Mouse (Mus musculus): ENCODE results near the gene Ppm1k. TPM values are rescaled to one million over a fixed set of nuclear protein-coding genes. Genes with fewer than 3 reads are reported as not detected.
"Not testable (repeated sequence)": the region's sequence is repeated elsewhere in the genome, so short reads cannot be mapped to it uniquely, and the experiment has no call there.

Ppm1k gene
- polyA plus RNA-seq, 1 experiment from 2014 or later: 6.5 TPM

DNA sequence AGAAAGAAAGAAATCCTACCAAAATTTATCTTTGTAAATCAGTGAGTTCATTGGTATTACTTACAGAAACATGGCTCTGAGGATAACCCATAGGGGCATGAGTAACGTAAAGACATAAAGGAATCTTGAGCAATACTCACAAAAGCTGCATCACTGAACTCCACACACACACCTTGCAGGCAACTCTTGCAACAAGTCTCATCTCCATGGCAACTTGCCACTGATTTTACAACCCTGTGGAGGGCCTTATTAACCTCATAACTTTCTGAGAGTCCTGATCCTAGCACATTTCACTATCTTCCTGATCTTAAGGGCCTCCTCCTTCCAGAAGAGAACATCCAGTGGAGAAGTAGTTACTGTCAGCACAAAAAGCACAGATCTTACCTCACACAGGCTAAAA, 28.2 kb upstream of the Ppm1k start:
- no peak for ATAC-seq (ENCODE audit: insufficient number of reproducible peaks, insufficient read depth, low FRiP score, low read depth)
- no peaks in the 10 kb centered on the region for H3K9me3 ChIP-seq (ENCODE audit: control insufficient read depth, low read depth, low read length)
- no peaks in the 10 kb centered on the region for H3K27me3 ChIP-seq (ENCODE audit: control insufficient read depth, insufficient read depth, low read length)
- H3K36me3 ChIP-seq (ENCODE audit: control insufficient read depth, insufficient read depth, low read length): no peaks in the 10 kb centered on the region
- H3K4me2 ChIP-seq (replicated peaks; ENCODE audit: low read depth, low read length): no peak overlapping the region
- no peaks in the 10 kb centered on the region for H3K4me1 ChIP-seq (ENCODE audit: control insufficient read depth, insufficient read depth, low read length)
- no peak overlapping the region for H3K4me3 ChIP-seq (ENCODE audit: low read depth, low read length)
- H3K9ac ChIP-seq (replicated peaks; ENCODE audit: low read depth, low read length): no peak overlapping the region
- H3K27ac ChIP-seq (ENCODE audit: low read length): no peak overlapping the region
- 91% methylated on average over 1 of the region's 1 CpGs for WGBS

DNA sequence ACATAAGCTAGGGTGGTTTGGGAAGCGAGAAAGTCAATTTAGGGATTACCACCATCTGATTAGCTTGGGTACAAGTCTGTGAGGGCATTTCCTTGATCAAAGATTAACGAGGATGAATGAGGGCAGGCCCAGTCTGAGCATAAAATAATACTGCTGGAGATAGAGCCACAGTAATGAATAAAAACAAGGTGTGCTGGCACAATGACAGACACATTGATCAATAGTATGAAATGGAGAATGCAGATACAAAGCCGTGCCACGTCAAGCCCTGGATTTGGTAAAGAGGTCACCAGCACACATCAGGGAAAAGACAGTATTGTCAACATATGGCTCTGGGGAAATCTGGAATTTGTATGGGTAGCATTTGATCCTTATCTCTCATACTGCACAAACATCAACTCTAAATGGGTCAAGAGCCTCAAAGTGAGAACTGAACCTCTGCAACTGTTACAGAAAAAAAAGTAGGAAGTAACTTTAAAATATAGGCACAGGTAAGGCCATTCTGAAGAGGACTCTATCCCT, 22.6 kb upstream of the Ppm1k start:
- Histone ChIP-seq H3K36me3 (ENCODE audit: control insufficient read depth, insufficient read depth, low read length) (no peaks in the 10 kb centered on the region), H3K27me3 (ENCODE audit: control insufficient read depth, insufficient read depth, low read length) (no peaks in the 10 kb centered on the region), H3K4me2 (replicated peaks; ENCODE audit: low read depth, low read length) (no peak overlapping the region), H3K4me1 (ENCODE audit: control insufficient read depth, insufficient read depth, low read length) (no peaks in the 10 kb centered on the region), H3K9me3 (ENCODE audit: control insufficient read depth, low read depth, low read length) (no peaks in the 10 kb centered on the region), H3K27ac (ENCODE audit: low read length) (no peak overlapping the region), H3K4me3 (ENCODE audit: low read depth, low read length) (no peak overlapping the region), H3K9ac (replicated peaks; ENCODE audit: low read depth, low read length) (no peak overlapping the region)
- WGBS: 46% methylated on average over 4 of the region's 4 CpGs
- no peak for ATAC-seq (ENCODE audit: insufficient number of reproducible peaks, insufficient read depth, low FRiP score, low read depth)

DNA sequence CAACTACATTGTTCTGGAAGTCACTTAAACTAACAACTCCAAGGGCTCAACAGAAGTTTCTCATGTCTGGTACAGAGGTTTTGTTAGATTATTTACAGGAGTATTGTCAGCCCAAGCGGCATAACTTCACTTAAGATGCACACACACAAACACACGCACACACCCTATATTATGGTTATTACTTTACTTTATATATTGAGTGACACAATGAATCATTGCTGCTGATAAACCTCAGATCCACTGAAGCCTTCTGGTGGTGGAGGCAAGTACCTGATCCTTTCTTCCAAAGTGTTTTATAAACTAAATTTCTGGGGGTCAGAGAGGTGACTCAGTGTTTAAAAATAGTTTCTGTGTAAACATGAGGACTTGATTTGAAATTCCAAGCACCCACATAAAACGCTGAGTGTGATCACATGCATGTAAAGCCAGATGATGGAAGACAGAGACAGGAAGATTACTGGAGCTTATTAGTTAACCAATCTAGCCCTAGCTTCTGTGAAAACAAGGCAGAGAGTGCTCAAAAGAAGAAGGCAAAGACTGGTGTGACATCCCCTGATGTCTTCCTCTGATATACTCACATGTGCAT, 16.0 kb upstream of the Ppm1k start:
- Histone ChIP-seq H3K36me3 (ENCODE audit: control insufficient read depth, insufficient read depth, low read length) (no peaks in the 10 kb centered on the region), H3K27ac (ENCODE audit: low read length) (no peak overlapping the region), H3K4me2 (replicated peaks; ENCODE audit: low read depth, low read length) (no peak overlapping the region), H3K4me1 (ENCODE audit: control insufficient read depth, insufficient read depth, low read length) (no peaks in the 10 kb centered on the region), H3K9ac (replicated peaks; ENCODE audit: low read depth, low read length) (no peak overlapping the region), H3K9me3 (ENCODE audit: control insufficient read depth, low read depth, low read length) (no peaks in the 10 kb centered on the region), H3K4me3 (ENCODE audit: low read depth, low read length) (no peak overlapping the region), H3K27me3 (ENCODE audit: control insufficient read depth, insufficient read depth, low read length) (no peaks in the 10 kb centered on the region)
- no peak for ATAC-seq (ENCODE audit: insufficient number of reproducible peaks, insufficient read depth, low FRiP score, low read depth)
- WGBS: 30% methylated on average over 3 of the region's 3 CpGs

DNA sequence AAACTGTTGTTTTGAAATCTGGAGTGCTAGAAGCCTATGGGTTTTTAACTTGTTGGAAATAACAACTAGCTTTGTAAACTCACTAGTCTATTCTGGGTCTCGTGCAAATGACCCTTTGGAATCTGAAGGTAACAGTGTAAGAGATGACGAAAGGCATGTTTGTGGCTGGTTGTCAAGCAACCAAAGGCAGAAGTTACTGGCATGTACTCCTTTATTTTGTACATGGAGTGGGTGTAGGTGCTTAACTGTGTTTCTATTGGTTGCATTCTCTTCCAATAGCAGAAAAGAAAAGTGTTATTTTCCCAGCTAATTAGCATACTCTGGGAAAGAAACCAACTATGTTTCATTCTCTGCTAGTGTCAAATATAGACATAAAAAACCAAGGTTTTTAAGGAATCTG, 9.6 kb upstream of the Ppm1k start:
- Histone ChIP-seq H3K4me2 (replicated peaks; ENCODE audit: low read depth, low read length) (no peak overlapping the region), H3K4me1 (ENCODE audit: control insufficient read depth, insufficient read depth, low read length) (no peaks in the 10 kb centered on the region), H3K9me3 (ENCODE audit: control insufficient read depth, low read depth, low read length) (no peaks in the 10 kb centered on the region), H3K36me3 (ENCODE audit: control insufficient read depth, insufficient read depth, low read length) (no peaks in the 10 kb centered on the region), H3K9ac (replicated peaks; ENCODE audit: low read depth, low read length) (no peak overlapping the region), H3K27me3 (ENCODE audit: control insufficient read depth, insufficient read depth, low read length) (no peaks in the 10 kb centered on the region), H3K27ac (ENCODE audit: low read length) (no peak overlapping the region), H3K4me3 (ENCODE audit: low read depth, low read length) (no peak overlapping the region)
- ATAC-seq (ENCODE audit: insufficient number of reproducible peaks, insufficient read depth, low FRiP score, low read depth): no peak
- WGBS: 49% methylated on average over 2 of the region's 2 CpGs

DNA sequence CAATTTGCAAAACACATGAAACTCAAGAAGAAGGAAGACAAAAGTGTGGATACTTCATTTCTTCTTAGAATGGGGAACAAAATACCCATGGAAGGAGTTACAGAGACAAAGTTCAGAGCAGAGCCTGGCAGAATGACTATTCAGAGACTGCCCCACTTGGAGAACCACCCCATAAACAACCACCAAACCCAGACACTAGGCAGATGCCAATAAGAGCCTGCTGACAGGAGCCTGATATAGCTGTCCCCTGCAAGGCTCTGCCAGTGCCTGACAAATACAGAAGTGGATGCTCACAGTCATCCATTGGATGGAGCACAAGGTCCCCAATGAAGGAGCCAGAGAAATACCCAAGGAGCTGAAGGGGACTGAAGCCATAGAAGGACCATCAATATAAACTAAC, 8.3 kb upstream of the Ppm1k start:
- not testable (repeated sequence) for ATAC-seq (ENCODE audit: insufficient number of reproducible peaks, insufficient read depth, low FRiP score, low read depth); H3K9me3 ChIP-seq (ENCODE audit: control insufficient read depth, low read depth, low read length)

DNA sequence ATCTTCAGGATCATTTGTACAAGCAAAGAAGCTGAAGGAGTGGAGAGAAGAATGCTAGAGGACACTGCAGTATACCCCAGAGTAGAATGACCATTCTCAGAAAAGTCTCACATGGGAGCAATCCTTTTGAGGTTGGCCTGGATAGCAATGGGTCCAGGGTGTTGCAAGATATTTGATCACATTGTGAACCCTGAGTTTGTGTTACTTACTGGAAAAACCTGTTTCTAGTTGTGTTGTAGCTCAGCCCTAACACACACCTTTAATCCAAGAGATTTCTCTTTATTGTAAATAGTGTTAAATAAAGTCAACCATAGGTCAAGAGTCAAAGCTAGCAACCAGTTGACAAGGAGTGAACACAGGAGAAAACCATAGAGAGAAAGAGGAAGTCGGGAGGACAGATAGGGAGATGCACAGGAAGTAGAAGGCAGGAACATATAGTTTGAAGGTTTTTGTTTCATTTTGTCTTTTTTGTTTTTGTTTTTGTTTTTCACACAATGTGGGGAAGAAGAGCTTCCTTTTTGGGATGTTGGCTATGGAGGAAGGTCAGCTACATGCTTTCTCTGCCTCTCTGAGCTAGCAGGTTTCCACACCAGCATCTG, 6.6 kb upstream of the Ppm1k start:
- no peaks in the 10 kb centered on the region for H3K9me3 ChIP-seq (ENCODE audit: control insufficient read depth, low read depth, low read length)
- 66% methylated on average over 1 of the region's 1 CpGs for WGBS

More for the DNA sequence above, 8.3 kb upstream of the Ppm1k start:
- not testable (repeated sequence) for H3K27me3 ChIP-seq (ENCODE audit: control insufficient read depth, insufficient read depth, low read length); H3K4me2 ChIP-seq (replicated peaks; ENCODE audit: low read depth, low read length); H3K4me1 ChIP-seq (ENCODE audit: control insufficient read depth, insufficient read depth, low read length); H3K36me3 ChIP-seq (ENCODE audit: control insufficient read depth, insufficient read depth, low read length); H3K4me3 ChIP-seq (ENCODE audit: low read depth, low read length); H3K27ac ChIP-seq (ENCODE audit: low read length); H3K9ac ChIP-seq (replicated peaks; ENCODE audit: low read depth, low read length)

DNA sequence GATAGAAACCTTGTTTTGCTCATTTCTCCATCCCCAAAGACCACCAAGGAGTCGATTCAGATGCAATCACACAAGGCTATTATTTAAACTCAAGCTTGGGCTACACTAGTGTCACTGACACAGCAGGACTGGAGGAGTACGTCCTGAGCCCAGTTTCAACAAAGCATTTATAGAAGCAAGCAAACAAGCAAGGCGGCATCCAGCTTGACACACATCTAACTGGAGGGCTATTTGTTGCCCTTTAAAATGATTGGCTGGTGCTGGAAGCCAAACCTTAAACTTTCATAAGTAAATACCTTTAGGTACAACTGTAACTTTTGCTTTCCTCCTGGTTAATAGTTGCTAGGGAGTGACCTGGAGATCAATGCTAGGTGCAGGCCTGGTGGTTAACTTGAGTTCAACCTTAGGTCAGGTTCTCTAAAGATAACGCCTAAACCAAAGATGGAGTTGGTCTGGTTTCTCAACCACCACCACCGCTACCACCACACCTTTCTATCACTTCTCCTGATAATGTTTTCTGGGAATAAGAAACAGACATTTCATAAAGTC, 5.8 kb upstream of the Ppm1k start:
- Histone ChIP-seq H3K4me1 (ENCODE audit: control insufficient read depth, insufficient read depth, low read length) (no peaks in the 10 kb centered on the region), H3K36me3 (ENCODE audit: control insufficient read depth, insufficient read depth, low read length) (no peaks in the 10 kb centered on the region), H3K4me3 (ENCODE audit: low read depth, low read length) (no peak overlapping the region), H3K9me3 (ENCODE audit: control insufficient read depth, low read depth, low read length) (no peaks in the 10 kb centered on the region), H3K27me3 (ENCODE audit: control insufficient read depth, insufficient read depth, low read length) (no peaks in the 10 kb centered on the region), H3K9ac (replicated peaks; ENCODE audit: low read depth, low read length) (no peak overlapping the region), H3K27ac (ENCODE audit: low read length) (no peak overlapping the region), H3K4me2 (replicated peaks; ENCODE audit: low read depth, low read length) (no peak overlapping the region)
- no peak for ATAC-seq (ENCODE audit: insufficient number of reproducible peaks, insufficient read depth, low FRiP score, low read depth)
- 71% methylated on average over 5 of the region's 5 CpGs for WGBS

More for the DNA sequence above, 6.6 kb upstream of the Ppm1k start:
- ATAC-seq (ENCODE audit: insufficient number of reproducible peaks, insufficient read depth, low FRiP score, low read depth): no peak
- Histone ChIP-seq H3K4me2 (replicated peaks; ENCODE audit: low read depth, low read length) (no peak overlapping the region), H3K4me1 (ENCODE audit: control insufficient read depth, insufficient read depth, low read length) (no peaks in the 10 kb centered on the region), H3K9ac (replicated peaks; ENCODE audit: low read depth, low read length) (no peak overlapping the region), H3K36me3 (ENCODE audit: control insufficient read depth, insufficient read depth, low read length) (no peaks in the 10 kb centered on the region), H3K4me3 (ENCODE audit: low read depth, low read length) (no peak overlapping the region), H3K27ac (ENCODE audit: low read length) (no peak overlapping the region), H3K27me3 (ENCODE audit: control insufficient read depth, insufficient read depth, low read length) (no peaks in the 10 kb centered on the region)

DNA sequence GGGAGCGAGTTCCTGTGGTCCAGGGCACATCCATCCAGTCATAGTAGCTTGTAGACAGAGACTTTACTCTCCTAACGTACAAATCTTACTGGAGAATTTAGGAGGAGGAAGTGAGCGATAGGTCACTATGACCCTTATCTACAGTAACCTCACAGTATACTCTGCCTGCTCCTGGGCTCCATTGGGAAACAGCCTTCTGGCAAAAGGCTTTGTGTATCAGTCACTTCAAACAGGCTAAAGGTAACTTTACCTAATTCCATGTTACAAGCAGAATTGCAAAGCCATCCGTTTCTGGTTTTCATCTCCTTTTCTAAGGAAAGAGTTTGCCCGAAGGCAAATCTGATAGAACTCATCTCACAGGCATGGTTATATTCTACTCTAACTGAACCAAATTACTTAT, 2.6 kb upstream of the Ppm1k start:
- WGBS: 82% methylated on average over 5 of the region's 5 CpGs
- Histone ChIP-seq H3K9me3 (ENCODE audit: control insufficient read depth, low read depth, low read length) (no peaks in the 10 kb centered on the region), H3K9ac (replicated peaks; ENCODE audit: low read depth, low read length) (no peak overlapping the region), H3K4me3 (ENCODE audit: low read depth, low read length) (no peak overlapping the region), H3K4me1 (ENCODE audit: control insufficient read depth, insufficient read depth, low read length) (peaks cover 5% of the 10 kb centered on the region; the same call in 1 of the 2 replicates), H3K27ac (ENCODE audit: low read length) (no peak overlapping the region), H3K27me3 (ENCODE audit: control insufficient read depth, insufficient read depth, low read length) (no peaks in the 10 kb centered on the region), H3K36me3 (ENCODE audit: control insufficient read depth, insufficient read depth, low read length) (no peaks in the 10 kb centered on the region), H3K4me2 (replicated peaks; ENCODE audit: low read depth, low read length) (no peak overlapping the region)
- ATAC-seq (ENCODE audit: insufficient number of reproducible peaks, insufficient read depth, low FRiP score, low read depth): no peak
